Mouse (Mus musculus): ENCODE results near the gene Gapdh.

Gene Gapdh

DNA sequence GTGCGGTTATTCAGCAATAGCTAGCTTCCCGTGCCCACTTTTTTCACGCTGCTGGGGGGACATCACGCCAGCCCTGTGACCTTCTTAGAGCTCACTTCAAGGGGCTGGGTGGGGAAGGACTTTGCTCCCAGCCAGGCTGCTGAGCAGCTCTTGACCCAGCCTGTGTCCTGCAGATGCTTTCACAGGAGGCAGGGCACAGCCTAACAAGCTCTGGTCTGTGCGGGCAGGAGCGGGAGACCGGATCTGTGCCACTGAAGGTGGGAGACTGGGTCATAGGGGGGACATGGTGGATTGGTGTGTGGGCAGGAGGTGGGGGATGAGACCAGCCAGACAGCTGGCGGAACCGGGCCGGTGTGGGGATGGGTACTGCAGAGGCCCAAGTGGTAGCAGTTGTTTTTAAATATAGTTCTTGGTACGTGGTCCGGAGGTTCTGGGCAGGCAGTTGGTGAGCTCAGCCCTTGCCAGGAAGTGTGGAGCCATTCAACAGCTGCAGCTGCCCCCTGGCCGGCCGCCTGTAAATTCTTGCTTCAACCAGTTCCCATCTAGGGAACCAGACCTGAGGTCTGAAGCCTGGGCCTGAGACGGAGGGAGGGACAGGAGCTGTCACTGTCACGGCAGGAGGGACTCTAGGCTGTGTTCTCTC, 17.2 kb downstream of the Gapdh start:
- no peak for DNase-seq (ENCODE audit: low spot score in 2 of 2)

- no peak for DNase-seq (ENCODE audit: low spot score in 2 of 2)
Measured at GRCm38 (mm10) chr6:125148251-125148925, 17.9 kb downstream of the Gapdh start.

DNA sequence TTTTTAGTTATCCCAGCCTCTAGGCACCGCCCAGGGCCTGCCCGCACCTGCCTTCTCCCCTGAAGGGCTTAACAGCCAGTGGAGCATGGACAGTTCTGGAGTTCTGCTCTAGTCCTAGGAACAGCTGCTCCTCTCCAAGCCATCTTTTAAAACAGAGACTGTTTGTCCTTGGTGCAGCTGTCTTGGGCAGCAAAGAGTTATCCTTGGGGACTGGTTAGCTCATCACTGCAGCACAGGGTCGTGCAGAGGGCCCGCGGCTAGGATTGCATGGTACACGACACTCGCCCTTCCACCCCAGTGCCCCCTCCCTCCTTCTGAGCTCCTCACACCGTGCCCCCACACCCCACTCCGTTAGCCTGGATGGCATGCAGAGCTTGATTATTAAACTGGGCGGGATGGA, 18.9 kb downstream of the Gapdh start:
- no peak for DNase-seq (ENCODE audit: low spot score in 2 of 2)

DNA sequence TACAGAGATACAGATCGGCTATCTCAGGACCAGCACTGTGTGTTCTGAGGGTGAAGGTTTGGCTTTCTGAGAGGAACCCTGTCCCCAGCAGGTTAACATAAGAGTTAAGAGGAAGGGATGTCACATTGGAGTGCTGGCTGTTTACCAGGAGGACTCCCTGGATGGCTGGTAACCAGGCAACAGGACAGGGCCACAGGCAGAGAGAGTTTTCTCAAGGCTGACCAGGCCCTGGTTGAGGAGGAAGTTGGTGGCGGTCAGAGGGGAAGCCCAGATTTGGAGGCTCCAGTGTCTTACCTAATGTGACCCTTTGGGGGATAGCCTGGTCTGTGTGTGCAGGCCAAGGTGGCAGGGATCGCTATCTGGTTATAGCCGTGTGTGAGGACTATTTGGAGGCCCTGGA, 19.5 kb downstream of the Gapdh start:
- no peak for DNase-seq (ENCODE audit: low spot score in 2 of 2)

DNA sequence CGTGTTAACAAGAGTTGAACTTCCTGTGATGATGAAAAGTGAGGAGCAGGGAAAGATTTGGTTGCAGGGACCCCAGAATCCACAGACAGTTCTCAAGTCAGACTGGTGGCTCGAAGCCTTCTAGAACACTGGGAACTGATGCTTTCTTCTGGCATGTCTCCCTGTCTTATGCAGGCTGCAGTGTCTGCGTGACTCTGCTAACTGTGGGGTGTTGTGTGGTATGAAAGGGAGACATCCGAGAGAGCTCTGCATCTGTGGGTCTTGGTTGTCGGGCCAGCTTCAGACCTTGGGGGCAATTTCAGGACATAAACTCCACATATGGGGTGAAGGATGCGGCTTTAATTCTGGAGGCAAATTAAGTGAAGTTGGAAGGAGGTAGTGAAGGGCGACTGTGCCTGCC, 20.1 kb downstream of the Gapdh start:
- no peak for DNase-seq (ENCODE audit: low spot score in 2 of 2)

DNA sequence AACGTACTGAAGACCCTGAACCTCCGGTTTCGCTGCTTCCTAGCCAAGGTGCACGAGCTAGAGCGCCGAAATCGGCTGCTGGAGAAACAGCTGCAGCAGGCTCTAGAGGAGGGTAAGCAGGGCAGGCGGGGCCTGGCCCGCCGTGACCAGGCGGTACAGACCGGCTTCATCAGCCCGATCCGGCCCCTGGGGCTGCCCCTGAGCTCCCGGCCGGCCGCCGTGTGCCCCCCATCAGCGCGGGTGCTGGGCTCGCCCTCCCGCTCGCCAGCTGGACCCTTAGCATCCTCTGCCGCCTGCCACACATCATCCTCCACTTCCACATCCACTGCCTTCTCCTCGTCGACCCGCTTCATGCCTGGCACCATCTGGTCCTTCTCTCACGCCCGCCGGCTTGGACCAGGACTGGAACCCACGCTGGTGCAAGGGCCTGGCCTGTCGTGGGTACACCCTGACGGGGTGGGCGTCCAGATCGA, 20.8 kb downstream of the Gapdh start:
- DNase-seq (ENCODE audit: low spot score in 2 of 2): peak in 1 of 2 experiments; percentile 77

GRCm38 (mm10) chr6:125145001-125145400, 21.3 kb downstream of the Gapdh start, which contains the start of gene Iffo1:
TSS of gene Iffo1 (plus strand) at chr6:125145241.
- peak; percentile 83 to 88 for DNase-seq (ENCODE audit: low spot score in 2 of 2)

DNA sequence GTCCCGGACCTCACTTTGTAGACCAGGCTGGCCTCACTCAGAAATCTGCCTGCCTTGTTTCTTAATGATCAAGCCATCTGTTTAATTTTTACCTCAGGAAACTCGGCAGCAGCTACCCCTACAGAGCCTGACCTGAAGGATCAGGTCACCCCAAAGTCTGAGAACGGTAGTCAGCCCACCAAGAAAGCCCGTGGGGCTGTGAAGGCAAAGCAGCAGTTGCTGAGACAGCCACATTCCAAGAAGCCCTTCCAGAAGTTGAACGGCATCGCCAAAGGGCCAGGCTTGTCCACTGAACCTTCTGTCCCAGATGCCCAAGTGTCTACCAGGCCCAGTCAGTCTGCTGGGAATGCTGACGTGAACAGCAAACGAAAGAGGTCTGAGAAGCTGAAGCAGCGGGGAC, 22.4 kb downstream of the Gapdh start:
- no peak for DNase-seq (ENCODE audit: low spot score in 2 of 2)

GRCm38 (mm10) chr6:125143128-125143527, 23.1 kb downstream of the Gapdh start:
- DNase-seq (ENCODE audit: low spot score in 2 of 2): no peak

GRCm38 (mm10) chr6:125142436-125142835, 23.8 kb downstream of the Gapdh start:
- no peak for DNase-seq (ENCODE audit: low spot score in 2 of 2)

GRCm38 (mm10) chr6:125139747-125140146, 26.5 kb downstream of the Gapdh start:
- no peak for DNase-seq (ENCODE audit: low spot score in 2 of 2)

GRCm38 (mm10) chr6:125137002-125137671, 29.1 kb downstream of the Gapdh start:
- peak in 1 of 2 experiments; percentile 77 for DNase-seq (ENCODE audit: low spot score in 2 of 2)

- DNase-seq (ENCODE audit: low spot score in 2 of 2): no peak
Measured at GRCm38 (mm10) chr6:125132470-125132869, 33.8 kb downstream of the Gapdh start.

DNA sequence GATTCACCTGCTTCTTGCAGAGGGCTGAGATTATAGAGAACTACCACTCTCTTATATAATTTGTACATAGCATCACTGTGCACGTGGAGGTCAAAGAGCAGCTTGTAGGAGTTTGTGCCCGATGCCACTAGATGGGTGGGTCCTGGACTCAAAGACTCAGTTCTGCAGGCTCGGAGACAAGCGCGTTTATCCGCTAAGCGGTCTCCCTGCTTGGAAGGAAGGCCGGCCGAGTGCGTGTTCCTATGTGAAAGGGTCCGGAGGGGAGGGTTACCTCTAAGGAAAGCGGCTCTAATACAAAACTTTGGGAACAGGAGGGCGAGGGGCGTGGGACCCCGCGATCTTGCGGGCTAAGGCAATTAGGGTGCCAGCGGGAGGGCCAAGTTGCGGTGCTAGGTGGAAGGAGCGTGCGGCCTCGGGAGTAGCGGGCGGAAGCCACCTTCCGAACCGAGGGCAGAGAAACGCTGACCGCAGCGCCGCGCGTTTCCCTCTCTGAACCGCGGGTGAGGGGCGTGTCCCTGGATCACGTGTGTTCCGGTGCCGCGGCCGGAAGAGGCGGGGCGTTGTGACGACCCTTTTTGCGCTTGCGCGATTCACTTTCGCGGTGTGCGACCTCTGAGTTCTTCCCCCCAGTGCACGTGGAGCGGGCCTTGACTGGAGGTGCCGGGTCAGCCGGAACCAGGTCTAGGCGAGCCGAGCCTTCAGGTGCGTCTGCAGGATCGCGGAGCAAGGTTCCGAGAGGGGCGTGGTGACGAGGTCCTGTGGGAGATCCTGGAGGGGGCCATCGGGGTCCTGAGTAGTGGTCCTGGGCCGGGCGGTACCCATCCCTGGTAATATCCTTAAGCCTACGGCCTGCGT, 34.7 kb downstream of the Gapdh start, which contains the start of gene Nop2:
Gene Nop2 (plus strand): TSS at position 608 of the 855 bp plus-strand sequence.
- peak; percentile 88 to 93 for DNase-seq (ENCODE audit: low spot score in 2 of 2)

DNA sequence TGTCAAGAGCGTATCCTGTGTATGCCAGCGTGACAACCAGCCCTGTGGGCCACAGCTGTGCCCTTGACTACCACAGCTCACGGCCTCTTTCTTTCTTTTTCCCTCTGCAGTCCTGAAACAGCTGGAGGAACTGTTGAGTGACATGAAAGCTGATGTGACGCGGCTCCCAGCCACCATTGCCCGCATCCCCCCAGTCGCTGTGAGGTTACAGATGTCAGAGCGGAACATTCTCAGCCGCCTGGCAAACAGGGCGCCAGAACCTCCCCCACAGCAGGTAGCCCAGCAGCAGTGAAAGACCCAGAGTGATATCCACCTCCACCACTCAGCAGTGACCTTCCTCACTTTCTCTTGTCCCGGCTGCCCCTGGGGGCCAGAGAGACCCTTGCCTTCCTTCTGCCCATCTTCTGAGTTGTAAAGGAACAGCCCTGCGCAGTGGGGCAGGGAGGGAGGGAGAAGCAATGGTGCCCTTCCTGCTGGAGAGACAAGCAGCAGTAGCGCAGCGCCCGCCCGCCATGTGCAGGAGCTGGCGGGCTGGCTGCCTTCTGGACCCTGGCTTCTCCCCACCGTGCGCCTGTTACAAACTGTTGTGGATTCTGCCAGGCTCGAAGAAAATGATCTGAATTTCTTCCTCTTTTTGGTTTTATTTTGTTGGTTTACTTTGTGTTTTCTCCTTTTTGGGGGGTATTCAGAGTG, 36.4 kb downstream of the Gapdh start:
- DNase-seq (ENCODE audit: low spot score in 2 of 2): no peak

DNA sequence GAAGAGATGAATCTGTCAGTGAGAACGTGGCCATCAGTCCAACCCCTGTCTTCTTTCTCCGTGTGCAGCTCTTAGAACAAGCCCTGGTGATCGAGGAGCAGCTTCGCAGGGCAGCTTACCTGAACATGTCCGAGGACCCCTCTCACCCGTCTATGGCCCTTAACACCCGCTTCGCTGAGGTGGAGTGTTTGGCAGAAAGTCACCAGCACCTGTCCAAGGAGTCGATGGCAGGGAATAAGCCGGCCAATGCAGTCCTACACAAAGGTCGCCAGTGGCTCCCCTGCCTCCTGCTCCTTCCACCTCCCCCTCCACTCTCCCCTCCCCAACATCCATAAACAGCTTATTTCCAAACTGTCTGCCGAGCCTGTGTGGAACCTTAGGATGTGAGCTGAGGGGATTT, 37.5 kb downstream of the Gapdh start:
- DNase-seq (ENCODE audit: low spot score in 2 of 2): no peak

- DNase-seq (ENCODE audit: low spot score in 2 of 2): no peak
Measured at GRCm38 (mm10) chr6:125119387-125119786, 46.9 kb downstream of the Gapdh start.

GRCm38 (mm10) chr6:125112553-125112952, 53.7 kb downstream of the Gapdh start:
- DNase-seq (ENCODE audit: low spot score in 2 of 2): no peak

All from spleen, postnatal 4 days (tissue).